Mouse (Mus musculus): ENCODE measurements around the gene Cxcr5. TPM values are rescaled to one million over a fixed set of nuclear protein-coding genes. Genes with fewer than 3 reads are reported as not detected.
A peak's percentile ranks its signal among the peaks of the same experiment; 100 is the strongest.

Cxcr5 gene
- polyA plus RNA-seq, 1 experiment from 2014 or later, result 0.05 TPM

DNA sequence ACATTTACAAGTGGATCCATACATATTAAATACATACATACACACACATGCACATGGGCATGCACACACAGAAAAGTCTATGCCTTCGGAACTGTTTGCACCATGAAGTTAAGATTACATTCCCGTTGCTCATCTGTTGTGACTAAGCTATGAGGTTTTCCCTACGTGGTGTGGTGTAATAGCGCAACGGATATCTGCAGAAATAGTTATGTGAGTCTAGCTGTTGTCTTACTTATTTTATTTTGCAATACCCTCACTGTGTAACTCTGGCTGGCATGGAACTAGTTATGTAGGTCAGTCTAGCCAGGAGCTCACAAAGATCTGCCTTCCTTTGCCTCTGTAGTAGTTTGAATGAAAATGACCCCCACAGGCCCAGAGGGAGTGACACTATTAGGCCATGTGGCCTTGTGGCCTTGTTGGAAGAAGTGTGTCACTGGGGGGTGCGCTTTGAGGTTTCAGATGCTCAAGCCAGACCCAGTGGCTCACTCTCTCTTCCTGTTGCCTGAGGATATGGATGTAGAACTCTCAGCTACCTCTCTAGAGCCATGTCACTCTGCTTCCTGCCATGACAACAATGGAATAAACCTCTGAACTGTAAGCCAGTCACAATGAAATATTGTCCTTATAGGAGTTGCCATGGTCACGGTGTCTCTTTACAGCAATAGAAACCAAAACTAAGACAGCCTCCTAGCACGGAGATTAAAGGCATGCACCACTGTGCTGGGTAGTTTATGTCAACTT lies 13.1 kb downstream of the Cxcr5 start:
- no peak overlapping the region for H3K27ac ChIP-seq
- H3K9me3 ChIP-seq, result no peaks in the 10 kb centered on the region
- no peak overlapping the region for H3K4me3 ChIP-seq
- H3K36me3 ChIP-seq (replicated peaks), result no peaks in the 10 kb centered on the region
- H3K27me3 ChIP-seq (ENCODE audit: poor library complexity, severe bottlenecking), result no peaks in the 10 kb centered on the region
- 0 out of 2 replicates have a peak, but pooled peaks cover 2% of the 10 kb centered on the region for H3K4me1 ChIP-seq
- WGBS, result 95% methylated on average over 8 of the region's 8 CpGs
- DNase-seq (ENCODE audit: extremely low spot score, low spot score), result no peak

DNA sequence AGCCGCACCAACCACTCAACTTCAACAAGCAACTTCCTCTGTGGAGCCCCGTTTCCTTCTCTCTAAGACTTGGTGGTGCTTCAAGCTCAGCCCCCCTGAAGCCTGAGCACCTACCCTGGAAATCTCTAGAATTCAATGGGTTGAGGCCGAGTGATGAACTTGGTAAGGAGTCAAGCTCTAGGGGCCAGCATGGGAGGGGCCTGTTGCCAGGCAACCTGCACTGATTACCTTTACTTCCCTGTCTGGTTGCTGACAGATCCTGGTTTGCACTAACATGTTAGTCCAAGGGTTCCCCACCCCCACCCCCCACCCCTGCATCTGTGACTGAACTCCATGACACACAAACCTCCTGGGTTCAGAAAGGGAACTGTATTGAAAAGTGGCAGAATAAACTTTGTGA lies 16.7 kb downstream of the Cxcr5 start:
- Histone ChIP-seq H3K9me3 (no peaks in the 10 kb centered on the region), H3K4me3 (no peak overlapping the region)
- 88% methylated on average over 3 of the region's 3 CpGs for WGBS

DNA sequence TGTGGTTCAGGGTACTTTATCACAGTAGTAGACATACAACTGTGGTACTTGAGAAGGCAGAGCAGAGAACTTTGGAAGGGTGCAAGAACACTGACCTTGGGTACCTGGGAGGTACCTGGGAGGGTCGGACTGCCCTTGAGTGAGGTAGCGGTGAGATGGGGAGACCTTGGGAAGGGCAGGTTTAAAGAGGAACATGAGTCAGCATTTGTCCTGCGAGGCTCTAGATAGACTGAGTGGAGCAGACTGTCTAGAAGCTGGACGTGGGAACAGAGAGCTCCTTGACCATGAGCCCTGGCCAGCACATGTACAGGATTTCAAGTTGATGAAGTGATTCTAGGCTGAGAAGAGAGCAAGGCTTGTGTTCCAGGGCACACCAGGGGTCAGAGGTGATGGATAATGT lies 19.3 kb downstream of the Cxcr5 start:
- Histone ChIP-seq H3K9me3 (no peaks in the 10 kb centered on the region), H3K4me1 (peaks cover 20% of the 10 kb centered on the region), H3K4me3 (no peak overlapping the region), H3K36me3 (replicated peaks) (no peaks in the 10 kb centered on the region), H3K27me3 (ENCODE audit: poor library complexity, severe bottlenecking) (no peaks in the 10 kb centered on the region), H3K27ac (no peak overlapping the region)
- 88% methylated on average over 4 of the region's 4 CpGs for WGBS
- no peak for DNase-seq (ENCODE audit: extremely low spot score, low spot score)

More for the DNA sequence above, 16.7 kb downstream of the Cxcr5 start:
- Histone ChIP-seq H3K27ac (no peak overlapping the region), H3K36me3 (replicated peaks) (no peaks in the 10 kb centered on the region), H3K27me3 (ENCODE audit: poor library complexity, severe bottlenecking) (no peaks in the 10 kb centered on the region), H3K4me1 (peaks cover 2% of the 10 kb centered on the region)
- no peak for DNase-seq (ENCODE audit: extremely low spot score, low spot score)

DNA sequence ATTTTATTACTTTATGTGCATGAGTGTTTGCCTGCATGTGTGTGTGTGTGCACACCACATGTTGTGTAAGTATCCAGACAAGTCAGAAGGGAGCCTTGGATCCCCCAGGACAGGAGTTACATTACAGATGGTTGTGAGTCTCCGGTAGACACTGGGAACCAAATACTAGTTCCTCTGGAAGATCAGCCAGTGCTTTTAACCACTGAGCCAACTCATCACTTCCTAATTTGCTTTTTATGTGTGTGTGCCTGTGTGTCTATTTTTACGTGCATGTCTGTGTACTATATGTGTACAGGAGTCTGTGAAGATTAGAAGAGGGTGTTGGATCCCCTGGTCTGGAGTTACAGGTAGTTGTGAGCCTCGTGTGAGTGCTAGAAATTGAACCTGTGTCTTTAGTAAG lies 21.0 kb downstream of the Cxcr5 start:
- Histone ChIP-seq H3K4me3 (no peak overlapping the region), H3K36me3 (replicated peaks) (no peaks in the 10 kb centered on the region)
- WGBS, result 88% methylated on average over 3 of the region's 3 CpGs

GRCm38 (mm10) chr9:44539816-44540421 lies 21.8 kb downstream of the Cxcr5 start:
- H3K36me3 ChIP-seq (replicated peaks), result no peaks in the 10 kb centered on the region
- WGBS, result 55% methylated on average over 2 of the region's 2 CpGs
- no peak for DNase-seq (ENCODE audit: extremely low spot score, low spot score)

More for the DNA sequence above, 21.0 kb downstream of the Cxcr5 start:
- Histone ChIP-seq H3K4me1 (peaks cover 26% of the 10 kb centered on the region), H3K9me3 (no peaks in the 10 kb centered on the region), H3K27me3 (ENCODE audit: poor library complexity, severe bottlenecking) (no peaks in the 10 kb centered on the region), H3K27ac (no peak overlapping the region)
- no peak for DNase-seq (ENCODE audit: extremely low spot score, low spot score)

DNA sequence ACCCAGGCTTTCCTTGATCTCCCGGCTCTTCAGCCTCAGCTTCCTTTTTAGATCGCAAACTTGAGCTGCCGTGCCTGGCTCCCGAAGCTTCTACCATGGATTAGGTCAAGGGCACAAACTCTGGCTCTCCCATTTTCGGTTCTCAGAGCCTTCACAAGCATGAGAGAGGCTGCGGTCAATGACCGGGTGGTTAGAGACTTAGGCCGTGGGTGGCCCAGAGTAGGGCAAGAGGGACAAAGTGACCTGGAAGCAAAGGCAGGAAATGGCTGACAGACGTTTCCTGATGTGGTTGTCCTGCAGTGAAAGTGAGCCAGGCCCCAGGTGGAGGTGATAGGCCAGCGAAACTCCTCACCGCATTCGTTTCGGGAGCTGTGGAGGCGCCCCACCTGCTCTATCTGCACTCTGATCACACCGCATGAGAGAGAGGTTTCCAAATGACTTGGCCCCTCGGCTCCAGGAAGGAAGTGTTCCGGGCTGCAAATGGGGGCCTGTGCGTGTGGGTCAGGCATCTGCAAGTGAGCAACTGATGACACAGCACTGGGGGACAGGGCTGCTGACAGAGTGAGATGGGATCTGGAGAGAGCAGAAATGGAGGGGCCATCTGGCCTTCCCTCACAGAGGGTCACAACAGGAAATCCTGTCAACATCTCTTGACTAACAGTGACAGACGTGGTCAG lies 23.9 kb downstream of the Cxcr5 start:
- no peak overlapping the region for H3K4me3 ChIP-seq
- no peaks in the 10 kb centered on the region for H3K27me3 ChIP-seq (ENCODE audit: poor library complexity, severe bottlenecking)
- H3K9me3 ChIP-seq, result no peaks in the 10 kb centered on the region
- H3K36me3 ChIP-seq (replicated peaks), result no peaks in the 10 kb centered on the region
- peak overlapping the region; percentile 40 for H3K27ac ChIP-seq
- WGBS, result 80% methylated on average over 19 of the region's 19 CpGs
- no peak for DNase-seq (ENCODE audit: extremely low spot score, low spot score)
- peaks cover 26% of the 10 kb centered on the region for H3K4me1 ChIP-seq

More at GRCm38 (mm10) chr9:44539816-44540421, 21.8 kb downstream of the Cxcr5 start:
- Histone ChIP-seq H3K27me3 (ENCODE audit: poor library complexity, severe bottlenecking) (no peaks in the 10 kb centered on the region), H3K4me1 (peaks cover 26% of the 10 kb centered on the region), H3K4me3 (no peak overlapping the region), H3K9me3 (no peaks in the 10 kb centered on the region), H3K27ac (peak overlapping the region; percentile 49; the same call in 1 of the 2 replicates)

- DNase-seq (ENCODE audit: extremely low spot score, low spot score), result no peak
- no peak overlapping the region for H3K4me3 ChIP-seq
- no peak overlapping the region for H3K27ac ChIP-seq
- no peaks in the 10 kb centered on the region for H3K36me3 ChIP-seq (replicated peaks)
- H3K9me3 ChIP-seq, result peaks cover 4% of the 10 kb centered on the region; the same call in 1 of the 2 replicates
- no peaks in the 10 kb centered on the region for H3K27me3 ChIP-seq (ENCODE audit: poor library complexity, severe bottlenecking)
- H3K4me1 ChIP-seq, result peaks cover 11% of the 10 kb centered on the region
- WGBS, result 87% methylated on average over 6 of the region's 6 CpGs
Observed at GRCm38 (mm10) chr9:44532991-44533580, 28.6 kb downstream of the Cxcr5 start.

- Histone ChIP-seq H3K36me3 (replicated peaks) (no peaks in the 10 kb centered on the region), H3K4me3 (no peak overlapping the region), H3K27ac (no peak overlapping the region), H3K27me3 (ENCODE audit: poor library complexity, severe bottlenecking) (no peaks in the 10 kb centered on the region), H3K9me3 (peaks cover 4% of the 10 kb centered on the region; the same call in 1 of the 2 replicates), H3K4me1 (no peaks in the 10 kb centered on the region)
- WGBS, result 88% methylated on average over 8 of the region's 8 CpGs
- no peak for DNase-seq (ENCODE audit: extremely low spot score, low spot score)
Observed at GRCm38 (mm10) chr9:44528340-44528739, 33.3 kb downstream of the Cxcr5 start.

GRCm38 (mm10) chr9:44526337-44527112 lies 35.2 kb downstream of the Cxcr5 start:
- WGBS, result 80% methylated on average over 9 of the region's 9 CpGs
- H3K9me3 ChIP-seq, result peaks cover 3% of the 10 kb centered on the region; the same call in 1 of the 2 replicates
- no peaks in the 10 kb centered on the region for H3K4me1 ChIP-seq
- no peak overlapping the region for H3K4me3 ChIP-seq
- H3K27me3 ChIP-seq (ENCODE audit: poor library complexity, severe bottlenecking), result no peaks in the 10 kb centered on the region
- DNase-seq (ENCODE audit: extremely low spot score, low spot score), result no peak
- H3K36me3 ChIP-seq (replicated peaks), result no peaks in the 10 kb centered on the region
- no peak overlapping the region for H3K27ac ChIP-seq

- H3K27ac ChIP-seq, result no peak overlapping the region
- no peak for DNase-seq (ENCODE audit: extremely low spot score, low spot score)
- H3K27me3 ChIP-seq (ENCODE audit: poor library complexity, severe bottlenecking), result no peaks in the 10 kb centered on the region
- no peaks in the 10 kb centered on the region for H3K36me3 ChIP-seq (replicated peaks)
- WGBS, result 89% methylated on average over 8 of the region's 8 CpGs
- no peaks in the 10 kb centered on the region for H3K4me1 ChIP-seq
- H3K4me3 ChIP-seq, result no peak overlapping the region
- H3K9me3 ChIP-seq, result no peaks in the 10 kb centered on the region
Observed at GRCm38 (mm10) chr9:44525589-44525988, 36.1 kb downstream of the Cxcr5 start.

DNA sequence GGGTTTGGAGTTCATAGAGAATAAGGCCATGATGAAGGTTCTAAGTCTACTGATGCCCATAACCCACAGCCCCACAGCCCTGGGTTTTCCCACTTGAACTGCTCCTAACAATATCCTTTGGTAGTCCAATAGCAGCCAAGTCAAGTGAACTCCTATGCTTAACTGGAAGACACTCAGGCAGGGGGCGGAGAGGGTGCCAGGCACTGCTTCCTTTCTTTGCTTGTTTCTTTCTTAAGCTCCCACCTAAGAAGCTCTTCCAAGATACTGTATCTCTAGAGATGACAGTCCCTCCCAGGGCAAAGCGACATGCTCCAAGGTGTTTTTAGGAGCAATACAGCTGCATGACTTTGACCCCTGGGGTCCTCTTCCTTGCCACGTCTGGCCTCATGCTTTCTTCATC lies 36.7 kb downstream of the Cxcr5 start:
- Histone ChIP-seq H3K9me3 (no peaks in the 10 kb centered on the region), H3K4me3 (no peak overlapping the region), H3K4me1 (no peaks in the 10 kb centered on the region), H3K36me3 (replicated peaks) (no peaks in the 10 kb centered on the region), H3K27me3 (ENCODE audit: poor library complexity, severe bottlenecking) (no peaks in the 10 kb centered on the region), H3K27ac (no peak overlapping the region)
- no peak for DNase-seq (ENCODE audit: extremely low spot score, low spot score)
- WGBS, result 82% methylated on average over 3 of the region's 3 CpGs

DNA sequence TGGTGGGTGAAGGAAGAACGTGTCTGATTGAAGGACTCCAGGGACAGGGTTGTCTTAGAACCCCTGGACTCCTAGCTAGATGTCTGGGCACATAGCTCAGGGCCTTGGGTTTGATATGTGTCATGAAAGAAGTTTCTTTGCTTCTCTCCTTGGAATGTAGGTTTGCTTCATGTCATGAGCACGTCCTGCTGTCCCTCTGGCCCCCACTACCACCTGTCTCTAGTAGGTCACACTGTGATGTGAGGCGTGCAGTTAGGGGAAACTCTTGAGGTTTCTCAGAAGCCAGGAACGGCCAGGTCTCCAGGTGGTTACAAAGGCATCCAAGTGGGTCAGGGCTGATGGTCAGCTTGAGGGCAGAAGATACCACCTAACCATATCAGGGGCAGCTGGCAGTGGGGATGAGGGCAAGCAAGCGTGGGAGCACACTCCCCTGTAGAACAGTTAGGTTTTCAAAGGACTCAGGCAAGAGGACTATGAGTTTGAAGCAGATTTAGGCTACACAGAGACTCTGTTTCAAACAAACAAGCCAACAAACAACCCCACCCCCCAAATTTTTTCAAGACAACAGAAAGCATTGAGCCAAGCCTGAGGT lies 37.3 kb downstream of the Cxcr5 start:
- WGBS, result 80% methylated on average over 5 of the region's 5 CpGs
- no peaks in the 10 kb centered on the region for H3K9me3 ChIP-seq
- H3K27ac ChIP-seq, result no peak overlapping the region
- no peaks in the 10 kb centered on the region for H3K36me3 ChIP-seq (replicated peaks)
- H3K27me3 ChIP-seq (ENCODE audit: poor library complexity, severe bottlenecking), result no peaks in the 10 kb centered on the region
- no peaks in the 10 kb centered on the region for H3K4me1 ChIP-seq
- no peak for DNase-seq (ENCODE audit: extremely low spot score, low spot score)
- no peak overlapping the region for H3K4me3 ChIP-seq
